Mouse (Mus musculus) forebrain, postnatal 0 days (tissue): ENCODE measurements around the gene Ttll3. TPM values are rescaled to one million over a fixed set of nuclear protein-coding genes. Genes with fewer than 3 reads are reported as not detected.
A peak's percentile ranks its signal among the peaks of the same experiment; 100 is the strongest.

Experiments used
- ATAC-seq: fragments of 200-750 bp; cut with Nextera tagmentation; 2 replicates; pipeline ENCODE4 v1.8.0; 2017; ENCODE audit warnings: mild to moderate bottlenecking, moderate library complexity
- DNase-seq: peaks from one replicate; pipeline ENCODE4 v3.0.0-alpha.2; 2015
- H3K27ac ChIP-seq: fragments of 300-500 bp; sonication (generic); 2 replicates; pipeline ENCODE4 v1.5.1; 2014; ENCODE audit warnings: low read depth, mild to moderate bottlenecking, antibody characterized with exemption, low read length, moderate library complexity, mixed read lengths
- H3K27me3 ChIP-seq: fragments of 300-500 bp; sonication (generic); 2 replicates; pipeline ENCODE4 v1.6.1; 2014; ENCODE audit warnings: mild to moderate bottlenecking, low read length, mixed read lengths; ENCODE audit not compliant: insufficient read depth
- H3K36me3 ChIP-seq: fragments of 300-500 bp; sonication (generic); 2 replicates; pipeline ENCODE4 v1.6.1; 2014; ENCODE audit warnings: mild to moderate bottlenecking, moderate library complexity; ENCODE audit not compliant: insufficient read depth
- H3K4me1 ChIP-seq: fragments of 300-500 bp; sonication (generic); 2 replicates; pipeline ENCODE4 v1.6.1; 2014; ENCODE audit warnings: antibody characterized with exemption; ENCODE audit not compliant: insufficient read depth
- H3K4me2 ChIP-seq: fragments of 300-500 bp; sonication (generic); 2 replicates; pipeline ENCODE4 v1.6.1; 2014; ENCODE audit warnings: low read depth, mild to moderate bottlenecking, moderate library complexity
- H3K4me3 ChIP-seq: fragments of 300-500 bp; sonication (generic); 2 replicates; pipeline ENCODE4 v1.5.1; 2014; ENCODE audit warnings: low read depth, low read length, mixed read lengths
- H3K9ac ChIP-seq: fragments of 300-500 bp; sonication (generic); 2 replicates; pipeline ENCODE4 v1.6.1; 2014; ENCODE audit warnings: mild to moderate bottlenecking
- H3K9me3 ChIP-seq: fragments of 300-500 bp; sonication (generic); 2 replicates; pipeline ENCODE4 v1.6.1; 2016; ENCODE audit warnings: low read length
- CTCF ChIP-seq: sonication (generic); IDR thresholded peaks from 2 replicates; pipeline ENCODE4 v1.5.1; 2016; ENCODE audit warnings: antibody characterized with exemption, control low read depth, low read depth
- WGBS: fragments of 180-500 bp; shearing (Covaris S2); extraction: QIAGEN DNeasy Blood & Tissue Kit; methylation state at CpG from one replicate; pipeline ENCODE4 v1.1.7; 2014; 5-methylcytosine and 5-hydroxymethylcytosine counted together
- polyA plus RNA-seq: library from polyadenylated mRNA; unstranded; fragments of >200 nt; fragmentation: Nextera tagmentation; extraction: Ambion mirVana; gene quantifications from 2 replicates; pipeline ENCODE4 v1.2.1, GENCODE M21; 2015
- total RNA-seq: library from RNA; depleted of rRNA; stranded (reverse); fragments of >200 nt; gene quantifications from 2 replicates; pipeline ENCODE4 v1.2.3, GENCODE M21; 2014

Gene Ttll3
- total and polyA plus RNA-seq, 2 experiments from 2014 or later, result 8.9 to 14.0 TPM

GRCm38 (mm10) chr6:113350538-113350937 is 38.5 kb upstream of the Ttll3 start:
- Histone ChIP-seq H3K27me3 (no peaks in the 10 kb centered on the region), H3K27ac (no peak overlapping the region), H3K36me3 (no peaks in the 10 kb centered on the region), H3K4me1 (no peaks in the 10 kb centered on the region), H3K9ac (no peak overlapping the region), H3K9me3 (no peaks in the 10 kb centered on the region), H3K4me2 (no peak overlapping the region), H3K4me3 (no peak overlapping the region)
- no peak for TF ChIP-seq CTCF
- DNase-seq (no peak), ATAC-seq (no peak)

DNA sequence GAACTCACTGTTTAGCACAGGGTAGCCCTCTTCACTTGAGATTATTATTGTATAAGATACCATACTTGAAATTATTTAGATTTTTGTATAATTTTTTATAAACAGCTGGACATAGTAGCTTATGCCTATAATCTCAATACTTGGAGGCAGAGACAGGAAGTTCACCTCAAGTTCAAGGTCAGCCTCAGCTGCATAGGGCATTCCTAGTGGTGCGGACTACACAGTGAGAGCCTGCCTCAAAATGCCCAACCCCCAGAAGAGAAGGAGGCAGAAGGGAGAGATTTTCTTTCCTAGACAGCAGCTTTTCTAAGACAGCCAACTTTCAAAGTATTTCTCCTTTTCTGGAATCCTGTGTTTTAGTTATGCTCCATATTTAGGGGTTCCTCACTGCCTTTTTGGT is 37.9 kb upstream of the Ttll3 start:
- no peak for TF ChIP-seq CTCF
- WGBS, result 92% methylated on average over 1 of the region's 1 CpGs
- Histone ChIP-seq H3K9ac (no peak overlapping the region), H3K27ac (no peak overlapping the region), H3K4me2 (no peak overlapping the region), H3K4me3 (no peak overlapping the region), H3K27me3 (no peaks in the 10 kb centered on the region), H3K9me3 (no peaks in the 10 kb centered on the region), H3K4me1 (no peaks in the 10 kb centered on the region), H3K36me3 (no peaks in the 10 kb centered on the region)
- no peak for ATAC-seq
- no peak for DNase-seq

GRCm38 (mm10) chr6:113351653-113352052 is 37.4 kb upstream of the Ttll3 start:
- H3K27ac ChIP-seq, result no peak overlapping the region

GRCm38 (mm10) chr6:113352820-113353219 is 36.2 kb upstream of the Ttll3 start:
- no peaks in the 10 kb centered on the region for H3K36me3 ChIP-seq
- H3K27me3 ChIP-seq, result no peaks in the 10 kb centered on the region
- H3K9me3 ChIP-seq, result no peaks in the 10 kb centered on the region
- no peak overlapping the region for H3K4me2 ChIP-seq
- DNase-seq, result no peak
- no peak overlapping the region for H3K4me3 ChIP-seq
- no peaks in the 10 kb centered on the region for H3K4me1 ChIP-seq
- ATAC-seq, result no peak
- WGBS, result 89% methylated on average over 3 of the region's 3 CpGs
- H3K27ac ChIP-seq, result no peak overlapping the region
- TF ChIP-seq CTCF, result no peak
- H3K9ac ChIP-seq, result no peak overlapping the region

More at GRCm38 (mm10) chr6:113351653-113352052, 37.4 kb upstream of the Ttll3 start:
- ATAC-seq, result no peak
- H3K27me3 ChIP-seq, result no peaks in the 10 kb centered on the region
- no peaks in the 10 kb centered on the region for H3K36me3 ChIP-seq
- no peak for TF ChIP-seq CTCF
- no peak overlapping the region for H3K9ac ChIP-seq
- WGBS, result 65% methylated on average over 10 of the region's 10 CpGs
- no peak for DNase-seq
- no peaks in the 10 kb centered on the region for H3K9me3 ChIP-seq
- H3K4me2 ChIP-seq, result no peak overlapping the region
- no peak overlapping the region for H3K4me3 ChIP-seq
- no peaks in the 10 kb centered on the region for H3K4me1 ChIP-seq

DNA sequence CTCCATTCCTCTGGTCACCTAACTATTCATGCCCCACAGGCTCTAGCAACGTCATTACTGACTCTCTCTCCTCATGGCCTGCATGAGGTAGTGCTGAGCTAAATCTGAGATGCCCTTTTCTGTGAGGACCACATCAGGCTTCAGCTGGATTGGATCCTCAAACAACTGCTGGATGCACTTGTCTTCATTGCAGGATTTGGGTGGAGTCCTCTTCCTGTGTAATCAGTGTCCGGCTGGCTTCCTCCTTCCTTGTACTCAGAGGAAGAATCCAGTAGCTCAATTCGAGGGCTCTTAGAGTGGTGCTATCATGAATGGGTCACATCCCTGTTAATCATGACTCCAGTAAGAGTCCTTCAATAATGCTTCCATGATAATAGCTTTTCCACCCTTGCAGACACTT is 35.4 kb upstream of the Ttll3 start:
- Histone ChIP-seq H3K27me3 (no peaks in the 10 kb centered on the region), H3K9me3 (no peaks in the 10 kb centered on the region), H3K9ac (no peak overlapping the region), H3K4me1 (no peaks in the 10 kb centered on the region), H3K4me2 (no peak overlapping the region), H3K36me3 (no peaks in the 10 kb centered on the region), H3K27ac (no peak overlapping the region), H3K4me3 (no peak overlapping the region)
- WGBS, result 79% methylated on average over 3 of the region's 3 CpGs
- no peak for TF ChIP-seq CTCF
- ATAC-seq (no peak), DNase-seq (no peak)

DNA sequence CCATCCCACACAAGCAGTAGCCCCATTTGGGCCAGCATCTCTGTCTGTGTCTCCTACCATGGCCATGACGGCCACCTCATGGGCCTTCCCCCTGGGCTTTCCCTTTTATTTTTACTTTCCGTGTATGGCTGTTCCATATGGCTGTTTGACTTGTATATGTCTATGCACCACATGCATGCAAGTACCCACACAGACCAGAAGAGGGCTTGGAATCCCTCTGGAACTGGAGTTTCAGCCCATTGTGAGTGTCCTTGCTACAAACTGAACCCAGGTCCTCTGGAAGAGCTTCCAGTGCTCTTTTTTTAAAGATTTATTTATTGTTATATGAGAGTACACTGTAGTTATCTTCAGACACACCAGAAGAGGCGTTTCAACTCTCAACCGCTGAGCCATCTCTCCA is 27.6 kb upstream of the Ttll3 start:
- DNase-seq, result no peak
- TF ChIP-seq CTCF, result peak; percentile 11; the same call in 1 of the 2 replicates
- no peak overlapping the region for H3K4me3 ChIP-seq

GRCm38 (mm10) chr6:113362241-113362640 is 26.8 kb upstream of the Ttll3 start:
- H3K9me3 ChIP-seq, result no peaks in the 10 kb centered on the region
- ATAC-seq (no peak), DNase-seq (no peak)
- no peak for TF ChIP-seq CTCF
- no peak overlapping the region for H3K4me3 ChIP-seq
- H3K9ac ChIP-seq, result no peak overlapping the region
- WGBS, result 92% methylated on average over 1 of the region's 1 CpGs
- H3K4me2 ChIP-seq, result no peak overlapping the region
- no peaks in the 10 kb centered on the region for H3K27me3 ChIP-seq
- no peaks in the 10 kb centered on the region for H3K4me1 ChIP-seq
- no peak overlapping the region for H3K27ac ChIP-seq
- peaks cover 7% of the 10 kb centered on the region; the same call in 1 of the 2 replicates for H3K36me3 ChIP-seq

More for the DNA sequence above, 27.6 kb upstream of the Ttll3 start:
- H3K4me1 ChIP-seq, result no peaks in the 10 kb centered on the region
- H3K27ac ChIP-seq, result no peak overlapping the region
- 78% methylated on average over 4 of the region's 4 CpGs for WGBS
- H3K9ac ChIP-seq, result no peak overlapping the region
- no peaks in the 10 kb centered on the region for H3K27me3 ChIP-seq
- no peaks in the 10 kb centered on the region for H3K9me3 ChIP-seq
- H3K36me3 ChIP-seq, result 0 out of 2 replicates have a peak, but pooled peaks cover under 1% of the 10 kb centered on the region
- H3K4me2 ChIP-seq, result no peak overlapping the region
- ATAC-seq, result no peak

- TF ChIP-seq CTCF, result no peak
- H3K9ac ChIP-seq, result no peak overlapping the region
- DNase-seq (no peak), ATAC-seq (no peak)
- no peak overlapping the region for H3K4me3 ChIP-seq
- 67% methylated on average over 8 of the region's 8 CpGs for WGBS
- H3K4me1 ChIP-seq, result no peaks in the 10 kb centered on the region
- H3K9me3 ChIP-seq, result no peaks in the 10 kb centered on the region
- H3K36me3 ChIP-seq, result peaks cover 20% of the 10 kb centered on the region
- H3K27ac ChIP-seq, result no peak overlapping the region
- H3K4me2 ChIP-seq, result no peak overlapping the region
- no peaks in the 10 kb centered on the region for H3K27me3 ChIP-seq
These were observed 24.4 kb upstream of the Ttll3 start for GRCm38 (mm10) chr6:113364518-113365135.
